Mouse (Mus musculus): ENCODE measurements at regions not wholly inside any gene's neighbourhood (a gene's known extent, or its start where the extent isn't known, plus 50 kb on each side); places are given as distances from the start of the nearest gene placed in this dataset.

- TF ChIP-seq CTCF (IDR thresholded peaks at IDR 0.05; ENCODE audit: extremely low read depth, insufficient read depth, low read length) (no peak), POLR2A (IDR thresholded peaks at IDR 0.05; ENCODE audit: extremely low read depth, insufficient read depth, low read length) (no peak)
These were observed 73.1 kb upstream of the Gsc start for GRCm38 (mm10) chr12:104545993-104546769.
